Mouse (Mus musculus) midbrain, embryonic 11.5 days (tissue): ENCODE results near the gene Hist1h1d. TPM values are rescaled to one million over a fixed set of nuclear protein-coding genes. Genes with fewer than 3 reads are reported as not detected.

Experiments used
- ATAC-seq: fragments of 200-750 bp; cut with Nextera tagmentation; 2 replicates; pipeline ENCODE4 v1.8.0; 2017; ENCODE audit warnings: moderate TSS enrichment, moderate library complexity; ENCODE audit not compliant: low FRiP score
- DNase-seq: peaks from one replicate; pipeline ENCODE4 v3.0.0; 2015; ENCODE audit warnings: low spot score; ENCODE audit errors: missing footprints
- H3K27ac ChIP-seq: fragments of 300-500 bp; sonication (generic); 2 replicates; pipeline ENCODE4 v1.5.1; 2014; ENCODE audit warnings: low read depth, low read length
- H3K27me3 ChIP-seq: fragments of 300-500 bp; sonication (generic); 2 replicates; pipeline ENCODE4 v1.6.1; 2014; ENCODE audit warnings: mild to moderate bottlenecking, low read length, moderate library complexity, mixed read lengths; ENCODE audit not compliant: control insufficient read depth, insufficient read depth
- H3K36me3 ChIP-seq: fragments of 300-500 bp; sonication (generic); 2 replicates; pipeline ENCODE4 v1.6.1; 2014; ENCODE audit warnings: mild to moderate bottlenecking, low read length, moderate library complexity, mixed read lengths; ENCODE audit not compliant: control insufficient read depth, insufficient read depth
- H3K4me1 ChIP-seq: fragments of 300-500 bp; sonication (generic); 2 replicates; pipeline ENCODE4 v1.6.1; 2014; ENCODE audit warnings: low read length; ENCODE audit not compliant: control insufficient read depth, insufficient read depth
- H3K4me2 ChIP-seq: fragments of 300-500 bp; sonication (generic); 2 replicates; pipeline ENCODE4 v1.6.1; 2014; ENCODE audit warnings: mild to moderate bottlenecking, moderate library complexity
- H3K4me3 ChIP-seq: fragments of 300-500 bp; sonication (generic); 2 replicates; pipeline ENCODE4 v1.5.1; 2014; ENCODE audit warnings: low read depth, low read length
- H3K9ac ChIP-seq: fragments of 300-500 bp; sonication (generic); 2 replicates; pipeline ENCODE4 v1.6.1; 2014; ENCODE audit warnings: low read length
- H3K9me3 ChIP-seq: fragments of 300-500 bp; sonication (generic); 2 replicates; pipeline ENCODE4 v1.6.1; 2016; ENCODE audit warnings: low read length; ENCODE audit not compliant: control insufficient read depth
- WGBS: fragments of 180-500 bp; shearing (Covaris S2); extraction: QIAGEN DNeasy Blood & Tissue Kit; methylation state at CpG from one replicate; pipeline ENCODE4 v1.1.7; 2014; 5-methylcytosine and 5-hydroxymethylcytosine counted together
- microRNA-seq: library from miRNA; unstranded; fragments of <30 nt; microRNA quantifications from one replicate; pipeline ENCODE4, GENCODE M21; 2017
- polyA plus RNA-seq: library from polyadenylated mRNA; unstranded; fragments of >200 nt; fragmentation: Nextera tagmentation; extraction: Ambion mirVana; gene quantifications from 2 replicates; pipeline ENCODE4 v1.2.1, GENCODE M21; 2014

The Hist1h1d gene
- polyA plus RNA-seq, 1 experiment from 2014 or later: 0.61 TPM

GRCm38 (mm10) chr13:23609209-23609608 lies 56.1 kb downstream of the Hist1h1d start:
- no peaks in the 10 kb centered on the region for H3K9me3 ChIP-seq
- H3K9ac ChIP-seq: no peak overlapping the region
- no peak overlapping the region for H3K27ac ChIP-seq
- no peaks in the 10 kb centered on the region for H3K36me3 ChIP-seq
- ATAC-seq (no peak), DNase-seq (no peak)
- no peaks in the 10 kb centered on the region for H3K27me3 ChIP-seq
- no peak overlapping the region for H3K4me2 ChIP-seq
- H3K4me3 ChIP-seq: no peak overlapping the region
- WGBS: 89% methylated on average over 4 of the region's 4 CpGs
- H3K4me1 ChIP-seq: no peaks in the 10 kb centered on the region

DNA sequence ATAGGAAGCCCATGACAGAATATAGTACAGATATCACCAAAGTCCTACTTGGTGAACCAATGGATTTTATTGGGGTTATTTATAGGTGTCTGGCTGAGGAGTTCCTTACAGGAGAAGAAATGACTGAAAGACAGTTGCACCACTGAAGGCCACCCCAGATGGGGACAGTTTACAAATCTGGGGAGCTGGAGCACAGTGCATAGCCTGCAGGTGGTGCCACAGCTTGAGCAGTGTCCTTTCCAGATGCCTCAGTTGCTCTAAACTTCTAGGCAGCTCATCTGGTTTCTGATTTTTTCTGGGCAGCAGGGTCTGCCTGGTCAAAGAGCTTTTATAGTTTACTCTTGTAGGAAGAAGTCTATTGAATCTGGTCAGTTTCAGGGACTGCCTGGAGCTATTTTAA lies 56.8 kb downstream of the Hist1h1d start:
- H3K9me3 ChIP-seq: no peaks in the 10 kb centered on the region
- DNase-seq: no peak
- H3K9ac ChIP-seq: no peak overlapping the region
- no peak overlapping the region for H3K4me3 ChIP-seq
- no peaks in the 10 kb centered on the region for H3K4me1 ChIP-seq
- no peaks in the 10 kb centered on the region for H3K27me3 ChIP-seq
- H3K4me2 ChIP-seq: no peak overlapping the region
- no peak for ATAC-seq
- H3K36me3 ChIP-seq: no peaks in the 10 kb centered on the region
- no peak overlapping the region for H3K27ac ChIP-seq

Small RNAs within 50 kb of the gene (microRNA-seq; reads per million reads assigned to microRNA genes)
- gene Gm44297: 0.57 reads per million
- gene Gm44359: not detected
- gene Gm44394: not detected
- gene n-TStga1: 3.2 reads per million, percentile 14 among the genes with 10 or more reads in this experiment

Other genes starting within 250 kb of the Hist1h1d start
- gene Zfp322a, start 184.1 kb upstream of the Hist1h1d start, polyA plus RNA-seq: 69.4 and 77.9 TPM in 2 replicates
- 14.0 and 14.9 TPM in 2 replicates for gene Abt1, start 129.4 kb upstream of the Hist1h1d start, polyA plus RNA-seq
- not detected in 2 replicates for gene Btn1a1, start 87.4 kb upstream of the Hist1h1d start, polyA plus RNA-seq
- 0.28 and 0.34 TPM in 2 replicates for gene Btn2a2, start 64.4 kb upstream of the Hist1h1d start, polyA plus RNA-seq
- 3.3 and 3.6 TPM in 2 replicates for gene Hist1h4h, start 22.2 kb upstream of the Hist1h1d start, polyA plus RNA-seq
- gene Hist1h2af, start 19.4 kb upstream of the Hist1h1d start, polyA plus RNA-seq: 6.4 and 9.1 TPM in 2 replicates
- gene Hist1h3g, start 17.8 kb upstream of the Hist1h1d start, polyA plus RNA-seq: 4.0 and 4.8 TPM in 2 replicates
- gene Hist1h2bh, start 9.9 kb upstream of the Hist1h1d start, polyA plus RNA-seq: 0.44 and 0.87 TPM in 2 replicates
- 1.2 and 1.3 TPM in 2 replicates for gene Hist1h3f, start 9.2 kb upstream of the Hist1h1d start, polyA plus RNA-seq
- gene Hist1h4f, start 1.6 kb upstream of the Hist1h1d start, polyA plus RNA-seq: 0.53 and 0.77 TPM in 2 replicates
- 7.2 and 7.4 TPM in 2 replicates for gene Hist1h3e, start 9.1 kb downstream of the Hist1h1d start, polyA plus RNA-seq
- 69.8 and 76.3 TPM in 2 replicates for gene Hist1h2ae, start 18.0 kb downstream of the Hist1h1d start, polyA plus RNA-seq
- 3.9 and 6.2 TPM in 2 replicates for gene Hist1h2bg, start 18.1 kb downstream of the Hist1h1d start, polyA plus RNA-seq
- gene Hist1h2bf, start 20.9 kb downstream of the Hist1h1d start, polyA plus RNA-seq: 2.6 and 4.9 TPM in 2 replicates
- gene Hist1h2ad, start 21.1 kb downstream of the Hist1h1d start, polyA plus RNA-seq: 1.9 and 2.2 TPM in 2 replicates
- gene Hist1h3d, start 22.5 kb downstream of the Hist1h1d start, polyA plus RNA-seq: 7.4 and 9.8 TPM in 2 replicates
- gene Hist1h4d, start 28.3 kb downstream of the Hist1h1d start, polyA plus RNA-seq: 99.4 and 124 TPM in 2 replicates
- 1.6 and 1.7 TPM in 2 replicates for gene Hist1h2be, start 67.9 kb downstream of the Hist1h1d start, polyA plus RNA-seq
- gene Hist1h1e, start 69.3 kb downstream of the Hist1h1d start, polyA plus RNA-seq: 24.8 and 28.9 TPM in 2 replicates
- 0.83 and 1.1 TPM in 2 replicates for gene Hist1h2ac, start 130.7 kb downstream of the Hist1h1d start, polyA plus RNA-seq
- 25.3 and 25.7 TPM in 2 replicates for gene Hist1h2bc, start 130.9 kb downstream of the Hist1h1d start, polyA plus RNA-seq
- gene Hist1h1t, start 142.6 kb downstream of the Hist1h1d start, polyA plus RNA-seq: not detected in 2 replicates
- gene Hist1h4c, start 145.2 kb downstream of the Hist1h1d start, polyA plus RNA-seq: 5.3 and 6.4 TPM in 2 replicates
- gene Hfe, start 157.6 kb downstream of the Hist1h1d start, polyA plus RNA-seq: 2.7 and 3.3 TPM in 2 replicates
- gene Hist1h1c, start 185.5 kb downstream of the Hist1h1d start, polyA plus RNA-seq: 13.5 and 14.0 TPM in 2 replicates
- 8.6 and 9.2 TPM in 2 replicates for gene Hist1h3c, start 192.3 kb downstream of the Hist1h1d start, polyA plus RNA-seq
- 2.1 and 2.4 TPM in 2 replicates for gene Hist1h2bb, start 193.5 kb downstream of the Hist1h1d start, polyA plus RNA-seq
- gene Hist1h2ab, start 197.9 kb downstream of the Hist1h1d start, polyA plus RNA-seq: 42.8 and 57.5 TPM in 2 replicates
- 7.5 and 13.2 TPM in 2 replicates for gene Hist1h3b, start 199.0 kb downstream of the Hist1h1d start, polyA plus RNA-seq
- 3.9 and 5.5 TPM in 2 replicates for gene Hist1h4b, start 203.8 kb downstream of the Hist1h1d start, polyA plus RNA-seq
- gene Hist1h4a, start 208.0 kb downstream of the Hist1h1d start, polyA plus RNA-seq: 0.49 and 0.55 TPM in 2 replicates
- 3.0 and 5.1 TPM in 2 replicates for gene Hist1h3a, start 209.1 kb downstream of the Hist1h1d start, polyA plus RNA-seq
- 3.5 and 3.7 TPM in 2 replicates for gene Hist1h1a, start 210.4 kb downstream of the Hist1h1d start, polyA plus RNA-seq
- gene Trim38, start 216.7 kb downstream of the Hist1h1d start, polyA plus RNA-seq: not detected in 2 replicates